Mouse (Mus musculus): ENCODE measurements around the gene Vmn1r70.

Gene Vmn1r70

GRCm38 (mm10) chr7:10631232-10631631, at the start of gene Vmn1r70:
Gene Vmn1r70 (plus strand): TSS chr7:10631532.
- DNase-seq (ENCODE audit: low read depth, low spot score) = no peak

- DNase-seq (ENCODE audit: low read depth, low spot score) = no peak
These were observed 17.8 kb upstream of the Vmn1r70 start, which contains the start of gene Vmn1r69 for GRCm38 (mm10) chr7:10613559-10613958. Gene Vmn1r69 (minus strand): TSS chr7:10613659.

All from telencephalon, adult 2 months (tissue).